Mouse (Mus musculus) left cerebral cortex, adult 2 months (tissue): ENCODE measurements around the gene Pdpr. TPM values are rescaled to one million over a fixed set of nuclear protein-coding genes. Genes with fewer than 3 reads are reported as not detected.

Experiments used
- DNase-seq, 2 experiments: peaks; one replicate each; pipeline ENCODE4 v3.0.0; 2021 to 2022; ENCODE audit warnings: low spot score in 2 of 2, mixed read lengths in 1 of 2; ENCODE audit errors: extremely low spot score in 1 of 2
- H3K27ac ChIP-seq: fragments of 200-600 bp; 2 replicates; pipeline ENCODE4 v1.8.1; 2022
- H3K4me3 ChIP-seq: fragments of 200-600 bp; 2 replicates; pipeline ENCODE4 v1.8.1; 2022
- CTCF ChIP-seq: fragments of 200-600 bp; IDR thresholded peaks from 2 replicates; pipeline ENCODE4 v1.8.1; 2022; ENCODE audit warnings: antibody characterized with exemption, mild to moderate bottlenecking, moderate library complexity
- intact Hi-C: fragments of 180-260 bp; cut with DNase I; formaldehyde crosslinking; loops from one replicate; pipeline ENCODE4 v1.15.1; 2025
- long read RNA-seq, 2 experiments: library from polyadenylated mRNA; stranded (forward); transcript quantifications; one replicate each; pipeline ENCODE4 v2.0.0; 2021; ENCODE audit warnings: borderline mapping rate in 2 of 2
- total RNA-seq, 2 experiments: library from RNA; stranded (reverse); gene quantifications; 2 replicates each; pipeline ENCODE4 v1.2.3; 2021

Pdpr gene
- 10 to 100 TPM; 31.2 to 31.9 TPM for total RNA-seq
- long read RNA-seq, experiment 1, full-length matches to known transcripts: 5 of 18 reads
- long read RNA-seq, experiment 1, partial matches to known transcripts: 9 of 18 reads
- long read RNA-seq, experiment 1, other reads (novel, unspliced or antisense): 4 of 18 reads
- long read RNA-seq, experiment 2, full-length matches to known transcripts: 1 of 15 reads
- long read RNA-seq, experiment 2, partial matches to known transcripts: 1 of 15 reads
- long read RNA-seq, experiment 2, other reads (novel, unspliced or antisense): 13 of 15 reads

DNA sequence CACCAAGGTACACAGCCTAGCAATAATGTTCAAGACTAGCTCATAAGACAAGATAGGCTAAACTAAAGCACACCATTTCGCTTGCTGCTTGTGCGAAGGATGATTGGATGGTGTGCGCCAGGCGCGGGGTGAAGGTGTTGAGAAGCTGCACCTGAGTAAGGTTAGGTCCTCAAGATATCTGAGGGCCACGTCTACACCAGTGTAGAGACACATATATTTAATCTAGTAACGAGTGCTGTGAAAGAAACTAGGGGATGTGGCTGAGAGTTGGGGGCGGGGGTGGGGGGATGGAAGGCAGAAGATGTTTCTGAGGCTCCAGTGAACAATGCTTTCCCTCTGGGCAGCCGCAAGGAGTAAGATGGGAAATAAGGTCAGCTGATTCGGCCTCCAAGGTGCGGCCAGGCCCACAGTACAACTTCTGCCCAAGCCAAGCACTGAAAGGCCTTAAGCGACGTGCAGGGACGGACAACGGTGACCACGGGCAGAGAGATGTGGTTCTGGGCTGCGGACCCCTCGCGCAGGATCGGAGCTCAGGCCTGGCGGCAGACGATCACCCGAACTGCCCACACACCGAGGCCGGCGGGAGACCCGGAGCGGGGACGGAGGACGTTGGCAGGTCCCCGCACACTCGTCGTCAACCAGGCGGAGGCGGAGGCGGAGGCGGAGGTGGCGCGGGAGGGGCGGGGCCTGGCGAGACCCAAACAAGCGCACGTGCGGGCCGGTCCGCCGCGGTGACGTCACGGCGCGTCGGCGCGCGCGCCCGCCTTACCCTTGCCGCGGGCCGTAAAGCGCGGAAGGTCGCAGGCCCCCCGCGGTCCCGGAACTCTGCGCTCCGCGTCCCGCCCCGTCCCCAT lies at the start of gene Pdpr:
Gene Pdpr (plus strand): TSS at position 766 of the 854 bp plus-strand sequence.
- peak; percentile 91 to 92 for DNase-seq
- no peak for TF ChIP-seq CTCF
- H3K4me3 ChIP-seq: peak within 1 kb of the TSS; percentile 89
- intact Hi-C loops: loop anchor here (5.0 kb wide), 2 partner anchors 247 to 342 kb away; partner anchors contain the start of genes Cog4 and Sf3b3
- H3K27ac ChIP-seq: peak within 1 kb of the TSS; percentile 97

GRCm38 (mm10) chr8:111048694-111049093 lies 45.7 kb upstream of the Pdpr start:
- H3K27ac ChIP-seq: no peak overlapping the region
- no peak; the same call in 1 of the 2 replicates for TF ChIP-seq CTCF
- DNase-seq: no peak
- H3K4me3 ChIP-seq: no peak overlapping the region
- intact Hi-C loops: no loop called here

- H3K27ac ChIP-seq: no peak overlapping the region
- no peak overlapping the region for H3K4me3 ChIP-seq
- DNase-seq: no peak
- intact Hi-C loops: no loop called here
- no peak for TF ChIP-seq CTCF
These were observed 45.3 kb upstream of the Pdpr start for GRCm38 (mm10) chr8:111049106-111049505.

DNA sequence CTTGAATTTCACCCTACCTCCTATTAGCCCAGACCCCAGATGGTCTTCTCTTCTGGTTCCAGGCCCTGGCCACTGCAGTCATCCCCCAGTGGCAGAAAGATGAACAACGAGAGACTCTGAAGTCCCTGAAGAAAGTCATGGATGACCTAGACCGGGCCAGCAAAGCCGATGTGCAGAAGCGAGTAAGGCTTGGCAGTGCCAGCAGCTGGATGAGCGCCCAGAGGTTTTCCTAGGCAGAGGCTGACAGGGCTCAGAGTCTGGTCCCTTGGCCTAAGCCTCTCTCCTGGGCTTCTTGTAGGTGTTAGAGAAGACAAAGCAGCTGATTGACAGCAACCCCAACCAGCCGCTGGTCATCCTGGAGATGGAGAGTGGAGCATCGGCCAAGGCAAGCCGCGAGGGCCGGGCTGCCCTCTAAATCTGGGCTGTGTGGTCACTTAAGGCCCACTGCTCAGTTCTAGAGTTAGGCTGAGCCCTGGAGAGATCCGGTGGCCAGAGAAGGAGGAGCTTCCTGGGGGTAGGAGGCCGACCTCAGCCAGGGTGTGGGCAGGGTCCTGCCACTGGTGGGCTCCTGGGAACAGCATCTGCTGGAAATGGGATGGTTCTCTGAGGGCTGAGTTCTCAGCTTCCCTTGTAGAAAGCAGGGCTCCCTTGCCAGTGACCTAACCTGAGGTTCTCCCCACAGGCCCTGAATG lies 40.5 kb upstream of the Pdpr start:
- Histone ChIP-seq H3K4me3 (no peak overlapping the region), H3K27ac (no peak overlapping the region)
- TF ChIP-seq CTCF: no peak
- intact Hi-C loops: no loop called here
- DNase-seq: no peak

- intact Hi-C loops: no loop called here
- Histone ChIP-seq H3K27ac (no peak overlapping the region), H3K4me3 (no peak overlapping the region)
- no peak for DNase-seq
- TF ChIP-seq CTCF: no peak
These were observed 39.3 kb upstream of the Pdpr start for GRCm38 (mm10) chr8:111055031-111055634.

DNA sequence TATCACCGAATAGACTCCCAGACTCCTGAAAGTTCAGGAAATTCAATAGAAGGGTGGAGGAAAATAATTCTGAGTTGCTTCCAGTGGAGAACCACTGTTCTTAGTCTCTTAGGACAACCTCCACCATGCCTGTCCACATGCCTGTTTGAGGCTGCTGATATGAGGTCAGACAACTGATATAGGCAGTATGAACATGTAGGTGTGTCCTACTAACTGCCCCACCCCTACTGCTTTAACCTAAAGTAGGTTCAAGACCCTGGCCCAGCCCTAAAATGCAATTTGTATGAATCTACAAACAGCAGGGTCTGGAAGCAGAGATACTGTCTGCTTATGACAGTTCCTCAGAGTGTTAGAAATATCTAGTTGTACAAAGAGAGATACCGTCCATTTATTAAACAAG lies 38.8 kb upstream of the Pdpr start:
- no peak overlapping the region for H3K27ac ChIP-seq
- DNase-seq: no peak
- intact Hi-C loops: loop anchor here (1.0 kb wide), 1 partner anchor 35 kb away; no protein-coding TSS in a partner anchor
- no peak overlapping the region for H3K4me3 ChIP-seq
- TF ChIP-seq CTCF: no peak

- H3K27ac ChIP-seq: peak within 1 kb of the TSS; percentile 51
- TF ChIP-seq CTCF: peak; percentile 92
- peak; percentile 91 to 92 for DNase-seq
- intact Hi-C loops: loop anchor here (1.0 kb wide), 1 partner anchor 34 kb away; no protein-coding TSS in a partner anchor
- H3K4me3 ChIP-seq: peak within 1 kb of the TSS; percentile 78
These were observed 38.2 kb upstream of the Pdpr start, which contains the start of gene Exosc6 for GRCm38 (mm10) chr8:111056158-111056663. Exosc6 (plus strand) TSS chr8:111056339.

- no peak for TF ChIP-seq CTCF
- intact Hi-C loops: loop anchor here (1.0 kb wide), 1 partner anchor 34 kb away; no protein-coding TSS in a partner anchor
- DNase-seq: peak; percentile 44 to 49
- H3K4me3 ChIP-seq: peak overlapping the region; percentile 78
- H3K27ac ChIP-seq: peak overlapping the region; percentile 51
These were observed 37.6 kb upstream of the Pdpr start for GRCm38 (mm10) chr8:111056691-111057293.

GRCm38 (mm10) chr8:111058946-111059572 lies 35.4 kb upstream of the Pdpr start:
- Histone ChIP-seq H3K27ac (no peak overlapping the region), H3K4me3 (no peak overlapping the region)
- no peak for TF ChIP-seq CTCF
- intact Hi-C loops: no loop called here
- no peak for DNase-seq

DNA sequence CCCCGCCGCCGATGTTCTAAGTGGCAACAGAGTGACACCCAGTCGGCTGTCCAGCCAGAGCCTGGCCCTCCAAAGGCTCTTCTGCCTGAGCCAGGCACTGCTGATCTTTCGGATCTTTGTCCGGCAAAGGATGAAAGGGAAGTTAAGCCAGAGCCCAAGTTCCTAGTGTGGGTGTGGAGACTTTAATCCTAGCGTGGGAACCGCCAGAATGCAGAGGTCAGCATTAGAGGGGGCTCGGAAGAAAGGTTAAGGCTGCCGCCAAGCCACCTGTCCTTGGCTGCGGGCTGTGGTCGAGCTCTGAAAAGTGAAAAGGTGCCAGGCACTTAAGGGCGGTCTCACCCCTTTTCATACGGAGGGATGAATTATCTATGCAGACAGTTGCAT lies 32.8 kb upstream of the Pdpr start:
- Histone ChIP-seq H3K4me3 (peak overlapping the region; percentile 60), H3K27ac (peak overlapping the region; percentile 20; the same call in 1 of the 2 replicates)
- no peak for DNase-seq
- no peak for TF ChIP-seq CTCF
- intact Hi-C loops: no loop called here
